Mouse (Mus musculus) v-Abl transformed pro-B cells (cell line): ENCODE data around the gene 1110051M20Rik.

Experiments
- in situ Hi-C, 2 experiments: fragments of 400-800 bp; cut with MboI; formaldehyde crosslinking; loops; one replicate each; pipeline ENCODE4 v1.15.1; 2025; ENCODE audit not compliant: unreplicated experiment in 2 of 2

The 1110051M20Rik gene

DNA sequence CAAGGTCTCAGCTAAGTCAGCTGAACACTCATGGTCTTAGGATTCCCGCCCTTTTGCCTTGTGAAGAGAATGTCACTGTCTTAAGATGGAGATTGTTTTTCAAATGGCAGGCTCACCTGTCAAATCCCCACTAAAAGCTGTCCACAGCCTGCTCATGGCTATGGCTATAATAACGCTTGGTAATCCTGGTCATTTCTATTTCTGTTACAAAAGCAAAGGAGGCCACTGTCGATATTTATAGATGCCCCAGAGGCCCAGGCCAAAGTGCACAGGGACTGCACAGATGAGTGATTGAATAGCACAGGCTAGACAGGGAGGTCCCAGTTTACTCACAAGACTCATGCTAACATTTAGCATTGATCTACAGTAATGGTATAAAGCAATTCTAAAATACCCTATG, 15.4 kb downstream of the 1110051M20Rik start:
- in situ Hi-C loops, result no loop called here

DNA sequence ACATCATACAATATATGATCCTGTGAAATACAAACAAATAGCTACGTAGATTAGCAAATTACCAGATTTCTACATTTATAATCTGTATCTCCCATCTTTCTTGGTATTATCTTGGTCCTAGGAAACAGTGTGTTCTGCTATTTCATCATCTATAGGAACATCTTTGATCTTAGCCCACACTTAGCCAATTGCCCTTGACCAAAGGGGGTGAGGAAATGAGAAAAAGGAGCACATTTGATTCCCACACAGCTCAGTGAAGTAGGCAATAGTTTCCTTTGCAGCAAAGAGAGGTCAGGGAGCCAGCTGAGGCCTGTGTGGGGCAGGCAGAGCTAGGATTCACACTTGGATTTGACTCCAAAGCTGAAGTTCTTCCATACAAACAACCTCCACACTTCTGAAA, 18.2 kb downstream of the 1110051M20Rik start:
- in situ Hi-C loops, result no loop called here

DNA sequence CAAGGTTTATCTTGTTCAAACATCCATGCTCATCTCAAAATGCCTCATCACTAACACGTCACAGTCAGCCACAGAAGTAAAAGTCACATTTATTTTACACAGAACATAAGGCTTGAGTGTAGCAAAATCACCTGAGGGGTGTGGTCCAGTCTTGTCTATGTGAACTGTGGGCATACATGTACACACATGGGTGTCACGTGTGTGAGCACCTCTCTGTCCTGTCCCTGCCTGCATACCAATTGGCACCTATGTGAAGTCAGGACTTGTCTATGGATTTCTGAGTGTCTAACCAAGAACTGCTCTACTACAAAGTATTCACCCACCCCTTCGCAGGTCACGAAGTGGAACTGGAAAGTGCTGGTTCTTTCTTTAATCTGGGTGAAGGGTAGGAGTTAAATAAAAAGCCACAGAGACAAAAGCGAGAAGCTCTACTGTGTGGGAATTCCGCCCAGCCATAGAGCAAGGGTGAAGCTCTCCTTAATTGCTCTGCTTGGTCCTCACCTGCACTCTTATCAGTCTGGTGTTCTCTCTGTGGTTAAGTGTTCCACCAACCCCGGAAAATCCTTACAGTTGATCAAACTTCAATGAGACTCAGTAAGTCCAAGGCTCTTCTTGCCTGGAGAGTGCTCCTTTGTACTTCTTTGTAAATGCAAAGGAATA, 20.3 kb downstream of the 1110051M20Rik start:
- in situ Hi-C loops, result no loop called here

DNA sequence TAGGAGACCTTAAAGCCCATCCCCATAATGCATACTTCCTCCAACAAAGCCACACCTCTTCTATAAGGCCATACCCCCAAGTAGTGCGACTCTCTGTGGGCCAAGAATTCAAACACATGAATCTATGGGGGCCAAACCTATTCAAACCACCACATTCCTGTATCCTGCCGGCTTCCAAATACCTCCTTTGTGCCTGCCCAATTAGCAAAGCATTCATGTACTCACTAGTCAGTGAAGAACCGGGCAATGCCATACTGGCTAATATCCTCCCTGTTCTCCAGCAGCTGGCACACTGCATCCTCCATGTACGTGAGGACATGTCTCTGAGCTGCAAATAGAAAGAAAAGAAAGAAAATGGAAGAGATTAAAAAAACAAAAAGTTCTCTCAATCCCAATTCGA, 22.9 kb downstream of the 1110051M20Rik start:
- in situ Hi-C loops, result no loop called here

DNA sequence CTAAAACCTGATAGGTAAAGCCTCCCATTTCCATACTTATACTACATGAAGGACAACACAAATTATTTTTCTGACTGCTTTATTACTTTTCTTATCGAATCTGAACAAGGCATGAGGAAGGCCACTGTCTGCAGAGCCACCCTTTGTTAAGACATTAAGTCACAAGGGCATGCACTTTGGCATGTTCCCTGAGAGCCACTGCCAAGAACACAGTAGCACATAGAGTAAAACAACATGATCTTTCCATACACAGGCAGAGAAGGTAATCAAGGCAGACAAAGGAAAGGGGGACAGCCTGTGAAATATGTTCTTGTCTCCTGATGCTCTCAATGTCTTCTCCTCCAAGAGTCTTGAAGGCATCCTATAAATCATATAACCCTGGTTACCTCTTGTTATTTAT, 30.7 kb downstream of the 1110051M20Rik start:
- in situ Hi-C loops, result no loop called here

DNA sequence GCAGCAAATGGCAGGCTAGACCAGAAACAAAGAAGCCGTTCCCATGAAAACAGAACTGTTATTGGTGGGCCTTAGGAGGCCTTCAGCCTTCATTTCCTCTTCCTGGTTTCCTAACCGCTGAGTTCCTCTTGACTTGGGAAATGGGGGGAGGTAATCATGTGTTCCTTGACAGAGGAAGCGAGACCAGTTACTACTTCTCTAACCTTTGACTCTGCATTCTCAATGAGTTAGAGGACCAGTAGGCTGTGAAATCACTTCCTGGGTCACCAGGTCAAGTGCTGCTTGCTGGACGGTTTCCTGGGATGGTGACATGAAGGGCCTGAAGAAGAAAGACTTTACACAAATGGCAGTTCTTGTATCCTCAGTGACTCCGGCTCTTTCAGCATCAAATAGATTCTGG, 32.1 kb downstream of the 1110051M20Rik start:
- in situ Hi-C loops, result no loop called here

DNA sequence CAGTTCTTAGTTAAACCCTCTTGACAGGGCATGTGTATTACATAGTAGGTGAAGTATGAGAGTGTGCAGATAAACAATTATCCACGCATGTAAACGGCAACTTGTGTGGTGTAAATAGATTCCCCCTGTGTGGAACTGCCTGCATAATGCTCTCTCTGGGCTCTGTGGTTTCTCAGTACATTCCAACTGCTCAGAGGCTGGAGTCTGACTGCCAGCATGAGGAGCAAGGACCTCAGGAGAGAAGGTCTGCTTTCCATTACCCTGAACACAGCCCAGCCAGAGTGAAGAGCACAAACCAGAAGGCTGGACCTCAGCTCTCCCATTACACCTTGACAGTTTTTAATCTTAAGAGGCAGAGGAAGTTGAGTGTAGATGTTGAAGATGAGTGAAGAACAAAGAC, 33.0 kb downstream of the 1110051M20Rik start:
- in situ Hi-C loops, result no loop called here

DNA sequence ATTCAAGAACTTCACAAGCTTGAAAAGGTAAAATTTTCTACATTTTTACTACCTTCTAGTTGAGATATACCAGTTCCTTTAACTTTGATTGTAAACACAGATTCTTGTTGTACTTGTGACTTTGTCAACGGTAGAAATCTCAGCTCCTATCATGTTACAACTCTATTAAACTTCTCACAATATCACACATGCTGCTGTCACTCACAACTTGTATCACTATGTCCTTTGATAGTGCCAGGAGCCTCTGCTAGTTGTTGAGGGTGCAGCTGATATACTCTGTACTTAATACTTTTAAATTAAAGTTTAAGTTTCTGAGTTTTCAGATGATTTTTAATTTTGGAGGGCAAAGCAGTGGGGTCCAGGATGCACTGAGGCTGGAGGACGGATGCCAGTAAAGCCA, 36.5 kb downstream of the 1110051M20Rik start:
- in situ Hi-C loops, result no loop called here

DNA sequence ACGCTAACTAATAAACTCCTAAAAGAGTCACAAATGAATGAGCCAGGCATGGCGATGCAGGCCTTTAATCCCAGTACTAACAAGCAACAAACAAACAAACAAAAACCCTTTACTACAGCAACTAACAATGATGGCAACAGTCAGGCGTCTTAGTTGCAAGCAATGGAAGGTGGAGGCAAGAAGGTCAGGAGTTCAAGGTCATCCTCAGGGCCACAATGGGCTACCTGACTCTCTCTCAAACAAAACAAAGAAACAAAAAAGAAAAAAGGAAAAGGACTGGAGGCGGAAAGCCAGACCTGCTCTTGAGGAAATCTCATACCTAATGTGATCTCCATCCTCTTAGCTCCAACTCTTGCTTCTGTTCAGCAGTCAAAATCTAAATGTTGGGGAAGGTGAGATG, 39.4 kb downstream of the 1110051M20Rik start:
- in situ Hi-C loops, result no loop called here

DNA sequence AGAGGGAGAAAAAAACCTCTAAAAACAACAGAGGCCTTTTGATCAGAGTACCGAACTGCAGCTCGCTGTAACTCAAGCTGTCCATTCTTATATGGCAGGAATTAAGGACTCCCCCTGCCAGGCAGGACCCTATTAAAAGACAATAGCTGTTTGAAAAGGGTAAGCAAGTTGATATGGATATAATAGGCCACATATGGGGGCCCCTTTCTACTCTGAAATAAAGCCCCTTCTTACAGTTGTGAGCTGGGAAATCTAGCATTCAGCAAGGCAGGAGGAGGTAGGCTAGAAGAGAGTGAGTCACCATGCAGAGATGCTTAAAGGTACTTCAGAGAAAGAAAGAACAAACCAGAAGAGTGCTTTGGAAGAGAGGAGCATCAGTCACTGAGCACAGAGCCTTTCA, 44.8 kb downstream of the 1110051M20Rik start:
- in situ Hi-C loops, result no loop called here

DNA sequence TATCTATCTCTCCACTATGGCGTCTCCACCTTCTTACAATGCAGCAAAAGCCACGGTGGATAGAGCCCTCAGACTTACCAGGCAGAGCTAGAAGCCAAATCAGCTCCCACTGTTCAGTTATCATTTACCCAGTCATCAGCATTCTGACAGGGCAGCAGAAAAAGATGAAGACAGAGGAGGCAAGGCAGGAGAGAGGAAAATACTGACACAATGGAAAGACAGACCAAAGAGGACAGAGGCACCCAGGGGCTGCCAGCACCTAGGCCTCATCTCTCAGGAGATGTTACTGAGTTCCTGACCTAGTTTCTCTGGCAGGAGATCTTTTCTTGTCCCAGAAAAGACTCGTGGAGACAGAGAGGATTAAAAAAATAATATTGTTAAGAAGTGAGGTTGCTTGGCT, 45.3 kb downstream of the 1110051M20Rik start:
- in situ Hi-C loops, result no loop called here

DNA sequence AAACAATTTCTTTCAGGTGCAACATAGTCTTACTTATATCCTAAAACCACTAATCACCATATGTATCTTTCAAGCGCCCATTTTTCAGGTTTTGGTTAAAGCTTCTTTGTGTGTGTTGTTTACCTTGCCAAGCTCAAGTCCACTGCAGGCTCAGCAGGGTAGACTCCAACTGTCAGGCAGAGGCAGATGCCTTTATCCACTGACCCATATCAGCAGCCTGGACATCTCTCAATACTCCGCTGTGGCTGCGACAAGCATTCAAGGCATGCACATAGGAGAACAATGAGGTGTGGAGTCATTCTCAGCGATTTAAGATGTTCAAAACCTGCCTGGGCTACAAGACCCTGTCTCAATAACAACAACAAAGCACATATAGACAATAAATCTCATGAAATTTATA, 50.4 kb downstream of the 1110051M20Rik start:
- in situ Hi-C loops, result no loop called here

DNA sequence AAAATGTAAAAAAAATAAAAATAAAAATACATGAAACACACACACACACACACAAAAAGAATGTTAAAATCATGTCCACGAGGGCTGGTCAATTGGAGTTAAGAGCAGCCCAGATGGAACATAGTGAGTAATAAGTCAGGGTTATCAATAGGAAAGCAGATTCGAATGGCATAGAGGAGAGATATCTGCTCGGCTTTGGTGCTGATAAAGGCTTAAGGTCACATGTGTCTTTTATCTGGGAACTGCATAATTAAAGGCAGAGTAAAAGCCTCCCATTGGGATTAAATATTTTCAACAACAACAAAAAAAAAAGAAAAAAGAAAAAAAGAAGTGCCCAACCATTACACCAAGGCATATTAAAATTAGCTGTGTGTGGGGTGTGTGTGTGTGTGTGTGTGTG, 55.8 kb downstream of the 1110051M20Rik start:
- in situ Hi-C loops, result no loop called here

DNA sequence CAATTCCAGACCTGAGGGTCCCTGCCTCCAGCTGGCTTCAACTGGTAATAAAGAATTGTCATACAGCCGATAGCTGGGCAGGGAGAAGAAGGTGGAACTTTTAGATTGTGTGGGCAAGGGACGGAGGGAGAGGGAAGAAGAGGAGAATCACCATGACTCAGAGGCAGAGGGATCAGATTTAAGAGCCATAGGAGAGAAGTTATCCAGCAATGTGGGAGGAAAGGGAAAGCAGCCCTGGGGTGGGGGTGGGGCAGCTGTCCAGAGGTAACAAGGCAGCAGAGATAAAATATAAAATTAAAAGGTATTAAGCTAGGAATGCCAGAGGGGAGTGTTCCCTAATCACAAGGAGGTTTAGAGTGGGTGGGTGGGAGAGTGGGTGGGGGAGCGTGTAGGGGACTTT, 56.2 kb downstream of the 1110051M20Rik start:
- in situ Hi-C loops, result no loop called here

DNA sequence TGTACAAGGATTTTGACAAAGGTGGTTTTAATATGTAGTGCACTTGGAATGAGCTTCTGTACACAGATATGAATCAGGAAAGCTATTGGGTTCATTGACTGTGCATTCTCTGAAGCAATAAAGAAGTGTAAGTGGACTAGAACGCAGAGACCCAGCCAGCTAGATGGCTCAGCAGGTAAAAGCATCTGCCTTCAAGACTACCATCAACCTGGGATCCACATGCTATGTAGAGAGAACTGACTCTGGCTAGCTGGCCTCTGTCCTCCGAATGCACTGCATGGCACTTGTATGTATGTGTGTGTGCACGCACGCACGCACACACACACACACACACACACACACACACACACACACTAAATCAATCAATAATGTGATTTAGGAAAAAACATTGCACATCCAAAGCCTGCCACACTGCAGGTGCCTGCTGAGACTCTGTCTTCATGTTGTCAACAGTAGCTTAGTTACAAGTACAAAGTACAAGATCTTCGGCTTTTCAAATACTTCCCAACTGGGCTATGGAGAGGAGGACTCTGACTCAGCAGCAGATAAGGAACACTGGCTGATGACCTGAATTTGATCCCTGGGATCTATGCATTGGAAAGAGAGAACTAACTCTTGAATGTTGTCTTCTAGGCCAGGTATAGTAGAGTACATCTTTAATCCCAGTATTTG, 57.1 kb downstream of the 1110051M20Rik start:
- in situ Hi-C loops, result no loop called here

DNA sequence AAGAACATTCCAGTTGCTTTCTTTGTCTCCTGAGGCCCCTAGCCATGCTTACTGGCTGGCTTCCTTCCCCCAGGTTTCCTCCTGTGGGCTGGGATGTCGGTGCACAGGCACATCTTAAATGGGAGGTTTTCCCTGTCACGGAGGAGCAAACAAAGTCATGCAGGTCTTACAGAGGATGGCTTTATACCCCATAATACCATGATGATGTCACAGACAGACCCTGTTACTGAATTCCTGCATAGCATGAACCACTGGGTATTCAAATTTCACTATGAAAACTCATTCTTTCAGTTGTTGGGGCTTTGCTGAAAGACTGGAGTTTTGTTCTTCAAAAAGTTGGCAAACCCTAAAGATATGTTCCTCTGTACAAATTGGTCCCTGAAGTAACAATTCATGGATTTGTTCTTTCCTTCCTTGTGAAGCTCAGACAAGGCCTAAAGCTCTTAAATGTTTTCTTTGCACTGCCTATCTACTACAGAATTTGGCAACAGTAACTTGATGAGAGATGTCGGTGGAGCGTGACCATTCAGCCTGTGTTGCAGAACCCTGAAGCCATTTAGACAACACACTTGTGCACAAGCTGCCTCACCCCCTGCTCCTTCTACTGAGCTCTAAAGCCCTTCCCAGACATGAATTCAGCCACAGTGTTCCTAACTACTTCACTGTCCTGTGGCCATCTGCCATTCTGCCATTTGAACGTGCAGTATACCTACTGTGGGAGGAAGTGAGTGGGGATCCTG, 57.8 kb downstream of the 1110051M20Rik start:
- in situ Hi-C loops, result no loop called here

DNA sequence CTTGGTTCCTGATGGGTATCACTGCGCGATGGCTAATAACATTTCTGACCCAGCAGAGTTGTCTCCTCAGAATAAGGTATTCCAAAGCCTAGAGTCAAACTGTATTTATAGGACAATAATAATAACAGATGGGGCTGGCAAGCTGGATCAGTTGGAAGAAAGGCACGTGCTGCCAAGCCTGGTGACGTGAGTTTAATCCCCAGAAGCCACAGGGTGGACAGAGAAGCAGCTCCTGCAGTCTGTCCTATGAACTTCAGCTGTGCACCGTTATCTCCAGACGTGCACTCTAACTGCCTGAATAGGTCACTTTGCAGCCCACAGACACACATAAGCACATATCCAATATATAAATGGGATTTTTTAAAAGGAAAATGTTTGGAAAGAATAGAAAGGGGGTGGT, 61.2 kb downstream of the 1110051M20Rik start:
- in situ Hi-C loops, result no loop called here

DNA sequence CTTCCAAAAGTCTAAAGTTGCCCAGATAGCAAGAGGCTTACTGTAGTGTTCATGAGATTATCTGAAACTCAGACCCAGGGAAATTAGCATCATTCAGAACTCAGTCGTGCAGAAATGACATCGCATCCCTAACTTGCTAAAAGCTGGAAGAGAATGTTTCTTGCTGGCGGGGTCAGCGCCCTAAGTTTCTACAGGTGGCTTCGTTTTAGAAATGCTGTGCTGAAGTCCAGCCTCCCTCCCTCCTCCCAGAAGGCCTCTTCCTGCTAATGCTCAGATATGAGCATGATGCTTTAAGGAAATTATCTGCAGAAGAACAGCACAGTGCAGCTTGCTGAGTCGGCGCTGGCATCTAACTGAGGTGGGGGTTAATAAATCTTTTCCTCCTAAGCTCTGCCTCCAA, 67.5 kb downstream of the 1110051M20Rik start:
- in situ Hi-C loops, result no loop called here

DNA sequence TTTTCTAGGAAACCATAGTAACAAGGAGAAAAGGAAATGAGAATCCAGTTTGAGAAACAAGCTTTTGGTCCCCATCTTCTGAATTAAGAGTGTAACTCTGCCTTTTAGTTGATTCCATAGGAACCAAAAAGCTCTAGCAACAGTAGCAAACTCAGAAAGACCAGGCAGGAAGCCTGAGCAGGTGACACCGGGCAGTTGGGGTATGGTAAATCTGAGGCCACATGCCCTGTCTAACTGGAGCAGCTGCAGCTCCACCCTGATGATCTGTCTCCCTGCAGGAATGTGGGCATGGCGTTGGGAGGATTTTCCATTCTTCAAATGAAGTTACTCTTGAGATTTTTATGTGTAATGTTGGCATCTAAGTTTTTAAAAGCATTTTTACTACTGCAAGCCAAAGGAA, 74.2 kb downstream of the 1110051M20Rik start:
- in situ Hi-C loops, result no loop called here

DNA sequence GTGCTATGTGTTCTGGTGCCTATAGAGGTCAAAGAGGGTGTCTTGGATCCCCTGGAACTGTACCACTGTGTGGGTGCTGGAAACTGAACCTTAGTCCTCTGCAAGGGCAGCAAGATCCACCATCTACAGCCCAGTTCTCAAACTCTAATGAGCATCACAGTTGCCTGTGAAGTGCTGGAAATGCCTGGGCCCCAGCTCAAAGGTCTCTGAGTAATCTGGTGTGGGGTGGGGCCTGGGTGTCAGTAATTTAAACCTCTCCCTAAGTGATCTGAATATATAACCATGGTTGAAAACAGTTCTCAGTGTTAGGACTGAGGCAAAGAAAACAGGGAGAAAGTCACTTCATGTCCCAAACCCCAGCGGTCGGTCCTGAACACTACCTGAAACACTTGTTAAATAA, 81.2 kb downstream of the 1110051M20Rik start:
- in situ Hi-C loops, result no loop called here

DNA sequence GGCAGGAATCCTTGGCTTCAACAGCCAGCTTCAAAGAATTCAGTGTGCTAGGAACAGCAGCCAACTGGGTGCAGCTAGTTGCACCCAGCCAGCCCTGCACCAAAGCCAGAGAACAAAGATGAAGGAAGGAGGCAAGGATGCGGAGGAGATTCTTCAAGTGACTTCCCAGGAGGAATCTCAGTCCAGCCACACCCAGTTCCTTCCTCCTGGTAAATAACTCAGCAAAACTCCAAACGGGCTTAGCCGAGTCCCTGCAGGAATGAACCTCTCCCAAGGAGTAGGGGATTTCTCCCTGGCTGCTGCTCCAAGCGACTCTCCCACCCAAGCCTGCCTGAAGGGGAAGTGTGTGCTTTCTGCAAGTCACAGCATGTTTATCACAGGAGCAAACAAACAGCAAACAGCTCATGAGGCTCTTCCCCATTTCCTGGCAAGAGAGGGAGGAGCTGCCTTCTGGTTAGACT, 83.4 kb downstream of the 1110051M20Rik start:
- in situ Hi-C loops, result no loop called here

DNA sequence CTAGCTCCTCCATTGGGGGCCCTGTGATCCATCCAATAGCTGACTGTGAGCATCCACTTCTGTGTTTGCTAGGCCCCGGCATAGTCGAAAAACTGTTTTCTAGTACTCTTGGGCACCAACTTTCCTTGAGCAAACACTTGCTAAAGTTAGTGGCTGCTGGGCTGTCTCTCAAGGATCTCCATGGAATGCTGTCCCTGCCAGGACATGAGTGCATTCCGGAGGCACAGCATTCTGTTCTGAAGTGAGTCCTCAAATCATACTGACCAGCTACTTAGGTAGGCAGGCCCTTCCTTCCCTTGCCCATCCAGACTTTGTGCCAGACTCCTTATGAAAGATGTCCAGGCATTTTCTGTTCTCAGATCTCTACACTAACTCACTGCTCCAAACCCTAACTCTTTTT, 88.7 kb downstream of the 1110051M20Rik start:
- in situ Hi-C loops, result no loop called here
